Mouse (Mus musculus) left cerebral cortex, postnatal 14 days (tissue): ENCODE data around the gene Tnpo1. TPM values are rescaled to one million over a fixed set of nuclear protein-coding genes. Genes with fewer than 3 reads are reported as not detected.

Experiments
- DNase-seq, 2 experiments: peaks; one replicate each; pipeline ENCODE4 v3.0.0; 2021 to 2022; ENCODE audit warnings: low spot score in 2 of 2, mixed read lengths in 1 of 2
- intact Hi-C: fragments of 180-260 bp; cut with DNase I; formaldehyde crosslinking; loops from one replicate; pipeline ENCODE4 v1.15.1; 2025
- total RNA-seq, 2 experiments: library from RNA; stranded (reverse); gene quantifications; 2 replicates each; pipeline ENCODE4 v1.2.3; 2021

Gene Tnpo1
- total RNA-seq, 2 experiments from 2014 or later, result 63.0 to 70.3 TPM

DNA sequence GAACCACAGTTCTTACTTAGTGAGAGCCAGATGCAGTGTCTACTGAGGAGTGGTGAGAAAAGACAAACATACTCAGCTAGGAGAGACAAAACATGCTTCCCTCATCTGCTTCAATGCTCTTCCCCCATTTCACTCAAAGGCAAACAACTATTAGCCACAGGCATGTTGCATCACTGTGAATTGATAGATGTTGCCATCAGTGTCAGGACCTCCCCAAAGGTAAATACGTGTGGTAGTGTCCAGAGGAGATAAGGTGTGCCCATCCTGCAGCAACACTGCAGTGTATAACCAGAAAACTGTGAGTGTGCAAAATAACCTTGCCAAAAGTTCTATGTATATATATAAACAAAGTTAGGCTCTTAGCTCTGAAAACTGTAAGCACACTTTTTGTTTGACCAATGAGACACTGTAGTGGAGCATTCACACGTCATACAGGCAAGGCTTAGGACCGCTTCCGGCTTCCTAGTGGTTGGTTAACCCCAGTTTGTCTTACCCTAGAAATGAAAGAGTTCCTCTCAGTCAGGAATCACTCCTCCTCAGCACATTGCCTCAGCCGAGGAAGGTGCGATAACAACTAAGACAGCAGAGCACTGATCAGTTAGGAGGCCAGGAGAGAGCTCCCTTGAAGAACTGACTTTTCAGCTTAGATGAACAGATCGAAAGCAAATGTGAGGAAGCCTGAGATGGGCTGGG lies 29.6 kb downstream of the Tnpo1 start:
- intact Hi-C loops, result no loop called here
- no peak for DNase-seq

DNA sequence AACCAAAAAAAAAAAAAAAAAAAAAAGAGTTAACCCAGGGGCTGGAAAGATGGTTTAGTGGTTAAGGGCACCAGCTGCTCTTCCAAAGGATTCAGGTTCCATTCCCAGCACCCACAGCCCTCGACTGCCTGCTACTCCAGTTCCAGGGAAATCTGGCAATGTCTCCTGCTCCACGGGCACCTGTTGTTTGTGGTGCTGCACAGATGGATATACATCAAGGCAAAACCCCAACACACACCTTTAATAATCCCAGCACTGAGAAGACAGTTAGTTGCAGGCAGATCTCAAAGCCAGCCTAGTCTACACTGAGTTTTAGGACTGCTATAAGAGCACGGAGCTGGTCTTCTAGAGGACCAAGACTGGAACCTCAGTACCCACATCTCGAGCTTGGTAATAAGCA lies 30.2 kb downstream of the Tnpo1 start:
- intact Hi-C loops, result no loop called here

DNA sequence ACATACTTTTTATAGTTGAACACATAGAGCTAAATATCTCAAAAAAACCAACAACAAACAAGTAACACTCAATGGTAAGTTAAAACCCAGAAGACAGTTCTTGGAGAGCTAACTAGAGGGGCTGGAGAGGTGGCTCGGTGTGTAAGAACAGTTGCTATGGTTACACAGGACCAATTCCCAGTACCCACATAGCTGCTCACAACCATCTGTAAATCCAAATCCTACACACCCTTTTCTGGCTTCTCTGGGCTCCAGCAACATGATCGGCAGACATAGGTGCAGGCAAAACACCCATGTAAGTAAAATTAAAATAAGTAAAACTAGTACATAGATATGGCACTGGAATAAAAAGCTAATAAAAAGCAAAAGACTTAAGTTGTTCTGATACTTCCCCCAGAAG lies 31.3 kb downstream of the Tnpo1 start:
- intact Hi-C loops, result loop anchor here (5.0 kb wide), 1 partner anchor 32 kb away; the partner anchor contains the start of gene Tnpo1
- no peak for DNase-seq

More for the DNA sequence above, 30.2 kb downstream of the Tnpo1 start:
- DNase-seq, result no peak

DNA sequence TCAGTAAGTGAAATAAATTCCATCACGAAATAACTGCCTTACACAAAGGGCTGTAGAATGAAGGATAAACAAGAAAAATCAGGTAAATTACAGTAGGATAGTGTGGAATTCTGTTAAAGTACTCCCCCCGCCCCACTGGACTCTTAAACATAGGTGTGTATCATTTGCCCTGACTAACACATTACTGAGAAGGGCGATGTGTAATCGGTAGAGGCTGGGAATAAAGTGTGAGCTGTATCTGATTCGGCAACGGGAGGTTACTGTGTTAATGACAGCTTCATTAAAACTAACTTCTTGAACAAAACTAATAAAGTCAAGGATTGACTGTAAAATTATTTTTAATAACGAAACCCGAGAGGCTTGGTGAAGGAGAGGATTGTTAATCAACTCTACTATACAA lies 34.7 kb downstream of the Tnpo1 start:
- intact Hi-C loops, result loop anchor here (5.0 kb wide), 1 partner anchor 36 kb away; the partner anchor contains the start of gene Tnpo1
- no peak for DNase-seq

DNA sequence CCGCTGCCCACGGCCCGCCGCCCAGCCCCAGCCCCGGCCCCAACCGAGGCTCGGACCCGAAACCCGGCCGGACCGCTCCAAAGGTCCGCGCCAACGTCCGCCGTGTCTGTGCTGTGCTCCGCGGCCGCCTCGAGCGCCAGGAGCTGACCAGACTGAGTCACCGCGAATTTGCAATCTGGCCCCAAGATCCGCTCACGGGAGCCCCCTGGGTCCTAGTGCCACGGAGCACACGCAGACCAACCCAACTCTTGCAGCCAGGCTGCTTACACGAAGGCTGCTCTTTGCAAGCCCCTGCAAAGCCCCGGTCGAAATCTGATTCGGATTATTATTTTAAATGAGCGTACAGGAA lies 35.3 kb downstream of the Tnpo1 start:
- DNase-seq, result peak; percentile 81 to 84
- intact Hi-C loops, result loop anchor here (5.0 kb wide), 1 partner anchor 36 kb away; the partner anchor contains the start of gene Tnpo1

DNA sequence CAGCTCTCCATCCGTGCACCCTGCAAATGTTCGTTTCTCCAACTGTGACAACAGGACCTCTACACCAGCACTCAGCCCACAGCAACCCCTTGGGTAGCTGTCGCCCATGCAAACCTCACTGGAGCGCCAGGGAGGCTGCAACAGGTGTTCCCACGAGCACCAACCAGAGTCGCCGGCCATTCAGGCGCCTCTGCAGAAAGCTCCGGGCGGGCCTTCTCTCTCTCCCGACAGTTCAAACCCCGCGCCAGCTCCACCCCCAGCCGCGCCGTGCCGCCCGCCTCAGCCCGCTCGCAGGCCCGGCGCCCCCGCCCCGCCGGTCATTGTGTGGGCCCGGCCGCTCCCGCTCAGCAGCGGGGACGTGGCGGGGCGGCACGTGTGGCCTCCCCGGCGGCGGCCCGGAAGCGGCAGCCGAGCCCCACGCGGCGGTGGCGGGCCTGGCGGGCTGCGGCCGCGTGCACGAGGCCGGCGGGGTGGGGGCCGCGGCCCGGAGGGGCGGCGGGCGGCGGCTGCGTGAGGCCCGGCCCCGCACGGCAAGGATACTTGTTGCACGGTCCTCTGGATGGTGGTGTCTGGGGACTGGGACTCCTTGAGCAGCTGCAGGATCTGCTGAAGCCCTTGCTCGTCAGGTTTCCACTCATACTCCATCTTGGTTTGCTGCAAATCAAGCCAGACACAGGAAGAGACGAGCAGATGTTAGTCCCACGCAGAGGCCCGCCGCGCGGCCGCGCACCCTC lies 35.9 kb downstream of the Tnpo1 start:
- DNase-seq, result peak; percentile 44 to 48
- intact Hi-C loops, result loop anchor here (5.0 kb wide), 1 partner anchor 37 kb away; the partner anchor contains the start of gene Tnpo1

DNA sequence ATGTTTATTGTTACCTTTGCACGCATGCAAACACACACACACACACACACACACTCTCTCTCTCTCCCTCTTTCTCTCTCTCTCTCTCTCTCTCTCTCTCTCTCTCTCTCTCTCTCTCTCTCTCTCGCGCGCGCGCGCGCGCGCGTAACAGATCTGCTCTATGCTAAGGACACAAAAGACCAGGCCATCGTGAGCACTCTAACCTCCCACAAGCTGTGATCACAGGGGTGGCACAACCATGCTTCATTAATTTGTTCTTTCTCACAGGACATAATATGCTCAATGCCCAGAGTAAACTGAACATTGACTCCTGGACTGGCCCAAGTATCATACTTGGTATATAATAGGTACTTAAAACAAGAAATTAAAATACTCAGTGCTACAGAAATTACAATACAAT lies 37.0 kb downstream of the Tnpo1 start:
- DNase-seq, result no peak
- intact Hi-C loops, result no loop called here

DNA sequence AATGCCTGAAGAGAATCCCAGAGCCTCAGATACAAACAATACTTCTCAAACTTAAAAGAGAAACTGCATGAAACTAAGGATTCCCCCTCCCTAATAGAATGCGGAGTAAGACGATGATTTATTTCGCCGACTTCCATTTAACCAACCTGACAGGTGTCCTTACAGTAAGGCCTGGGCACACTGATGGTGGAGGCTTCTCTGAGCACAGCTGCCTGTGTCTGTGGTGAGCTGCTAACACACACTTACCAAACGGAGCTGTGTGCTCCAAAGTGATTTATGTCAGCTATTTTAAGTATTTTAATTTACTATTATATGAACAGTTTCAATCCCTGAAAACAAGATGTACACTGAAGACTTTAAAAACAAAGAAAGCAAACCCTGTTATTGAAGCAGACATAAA lies 42.4 kb downstream of the Tnpo1 start:
- no peak for DNase-seq
- intact Hi-C loops, result no loop called here

DNA sequence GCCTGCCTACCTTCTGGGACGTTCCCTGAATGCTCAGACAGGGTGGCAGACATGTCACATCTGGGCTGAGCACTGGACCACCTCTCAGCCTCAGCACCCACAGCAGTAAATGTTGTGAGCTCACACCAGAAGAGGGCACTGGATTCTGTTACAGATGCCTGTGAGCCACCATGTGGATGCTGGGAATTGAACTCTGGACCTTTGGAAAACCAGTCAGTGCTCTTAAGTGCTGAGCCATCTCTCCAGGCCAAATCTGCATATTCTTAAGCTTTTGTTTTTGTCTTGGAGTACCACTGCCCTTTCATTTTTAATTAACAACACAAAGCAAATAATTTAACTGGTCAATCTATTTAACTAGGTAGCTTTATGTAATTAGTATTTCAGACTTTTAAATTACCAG lies 44.2 kb downstream of the Tnpo1 start:
- intact Hi-C loops, result no loop called here
- DNase-seq, result no peak

DNA sequence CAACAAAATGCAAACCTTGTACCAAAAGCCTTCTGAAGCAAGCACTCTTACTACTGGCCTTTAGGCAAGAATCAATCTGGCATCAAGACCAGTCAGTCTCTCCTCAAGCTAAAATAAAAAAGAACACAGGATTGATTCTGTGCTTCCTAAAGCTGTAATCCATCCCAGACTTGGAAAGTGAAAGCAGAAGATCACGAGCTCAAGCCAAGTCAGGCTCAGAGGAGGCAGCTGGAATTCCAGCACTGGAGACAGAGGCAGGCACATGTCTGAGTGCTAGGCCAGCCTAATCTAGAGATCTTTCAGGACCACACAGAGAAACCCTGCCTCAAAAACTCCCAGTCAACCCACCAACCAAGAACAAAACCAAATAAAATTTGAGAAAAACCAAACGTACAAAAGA lies 45.8 kb downstream of the Tnpo1 start:
- no peak for DNase-seq
- intact Hi-C loops, result no loop called here

DNA sequence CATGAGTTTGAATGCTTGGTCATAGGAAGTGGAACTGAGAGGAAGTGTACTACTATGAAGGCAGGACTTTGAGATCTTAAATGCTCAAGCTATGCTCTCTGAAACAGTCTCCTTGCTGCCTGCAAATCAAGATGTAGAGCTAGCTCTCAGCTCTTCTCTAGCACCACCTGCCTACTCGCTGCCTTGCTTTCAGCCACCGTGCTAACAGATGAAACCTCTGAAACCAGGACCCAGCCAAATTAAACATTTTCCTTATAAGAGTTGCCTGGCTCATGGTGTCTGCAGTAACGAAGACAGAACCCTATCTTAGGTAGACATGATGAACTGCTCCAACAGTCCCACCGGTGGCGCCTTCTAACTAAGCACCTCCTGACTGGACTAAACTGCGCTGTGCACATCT lies 46.8 kb downstream of the Tnpo1 start:
- DNase-seq, result no peak
- intact Hi-C loops, result no loop called here

DNA sequence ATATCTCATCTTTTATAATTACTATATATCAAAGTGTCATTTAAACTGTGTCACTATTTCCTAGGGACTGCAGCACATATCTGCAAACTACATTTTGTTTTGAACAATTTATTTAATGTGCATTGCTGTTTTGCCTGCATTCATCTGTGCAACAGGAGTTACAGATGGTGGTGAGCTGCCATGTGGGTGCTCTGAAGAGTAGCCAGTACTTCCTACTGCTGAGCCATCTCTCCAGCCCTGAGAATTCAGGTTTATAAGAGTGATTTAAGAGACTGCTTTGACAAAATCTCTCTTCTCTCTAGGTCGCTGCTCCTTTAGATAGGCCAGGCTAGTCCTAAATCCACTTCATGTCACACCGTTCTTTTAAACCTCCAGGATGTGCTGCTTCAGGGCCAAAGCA lies 49.0 kb downstream of the Tnpo1 start:
- intact Hi-C loops, result no loop called here

DNA sequence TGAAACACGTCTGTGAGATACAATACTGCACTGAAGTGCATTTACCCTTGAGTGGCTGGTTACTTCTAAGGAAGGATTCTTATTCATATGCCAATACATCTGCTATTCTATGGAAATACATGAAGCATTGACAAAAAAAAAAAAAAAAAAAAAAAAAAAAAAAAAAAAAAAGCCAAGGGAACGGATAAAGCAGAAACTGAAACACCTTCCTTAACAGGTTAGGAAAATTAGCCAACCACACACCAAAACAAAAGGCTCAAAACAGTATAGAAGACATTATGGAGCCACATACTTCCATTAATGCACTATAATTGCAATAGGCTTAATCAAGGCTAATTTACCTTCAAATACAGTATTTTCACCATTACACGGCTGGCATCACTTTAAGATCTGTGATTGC lies 51.5 kb downstream of the Tnpo1 start:
- DNase-seq, result no peak
- intact Hi-C loops, result no loop called here

More for the DNA sequence above, 49.0 kb downstream of the Tnpo1 start:
- DNase-seq, result no peak

DNA sequence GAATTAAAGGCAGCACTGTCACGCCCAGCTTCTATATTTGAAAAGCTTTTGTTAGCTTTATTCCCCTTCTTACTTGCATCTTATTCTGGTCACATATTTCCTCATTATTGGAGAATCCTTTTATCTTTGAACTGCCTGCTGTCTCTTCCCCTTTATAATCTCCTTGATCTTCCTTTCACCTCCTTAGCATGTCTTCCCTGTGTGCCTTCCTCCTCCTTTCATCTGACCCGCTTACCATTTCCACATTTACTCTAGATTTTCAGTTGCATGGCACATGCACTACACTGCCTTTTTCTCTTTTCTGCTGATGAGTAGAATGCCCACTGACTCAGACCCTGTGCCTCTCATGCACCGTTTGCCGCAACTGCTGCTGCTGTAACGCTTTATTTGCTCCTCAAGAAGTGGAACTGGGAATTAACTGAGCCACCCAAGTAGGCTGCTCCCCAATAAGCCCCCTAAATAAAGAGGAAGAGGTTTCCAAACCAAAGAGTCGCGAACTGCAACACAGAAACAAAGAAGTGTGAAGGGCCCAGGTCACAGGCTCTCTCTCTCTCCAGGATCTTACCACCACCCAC lies 53.8 kb downstream of the Tnpo1 start:
- DNase-seq, result no peak
- intact Hi-C loops, result no loop called here

DNA sequence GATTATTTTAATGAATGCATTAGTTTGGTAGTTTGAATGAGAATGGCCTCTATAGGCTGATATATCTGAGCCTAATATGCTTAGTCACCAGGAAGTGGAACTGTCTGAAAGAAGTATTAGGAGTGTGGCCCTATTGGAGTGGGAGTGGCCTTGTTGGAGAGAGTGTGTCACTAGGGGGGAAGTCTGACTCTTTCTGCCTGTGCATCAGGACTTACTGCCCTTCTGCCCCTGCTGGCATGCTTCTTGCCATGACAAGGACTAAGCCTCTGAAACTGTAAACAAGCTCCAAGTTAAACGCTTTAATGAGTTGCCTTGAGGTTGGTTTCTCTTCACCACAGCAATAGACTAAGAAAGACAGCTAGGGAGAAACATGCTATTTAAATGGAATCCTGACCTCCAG lies 54.9 kb downstream of the Tnpo1 start:
- intact Hi-C loops, result no loop called here
- no peak for DNase-seq

DNA sequence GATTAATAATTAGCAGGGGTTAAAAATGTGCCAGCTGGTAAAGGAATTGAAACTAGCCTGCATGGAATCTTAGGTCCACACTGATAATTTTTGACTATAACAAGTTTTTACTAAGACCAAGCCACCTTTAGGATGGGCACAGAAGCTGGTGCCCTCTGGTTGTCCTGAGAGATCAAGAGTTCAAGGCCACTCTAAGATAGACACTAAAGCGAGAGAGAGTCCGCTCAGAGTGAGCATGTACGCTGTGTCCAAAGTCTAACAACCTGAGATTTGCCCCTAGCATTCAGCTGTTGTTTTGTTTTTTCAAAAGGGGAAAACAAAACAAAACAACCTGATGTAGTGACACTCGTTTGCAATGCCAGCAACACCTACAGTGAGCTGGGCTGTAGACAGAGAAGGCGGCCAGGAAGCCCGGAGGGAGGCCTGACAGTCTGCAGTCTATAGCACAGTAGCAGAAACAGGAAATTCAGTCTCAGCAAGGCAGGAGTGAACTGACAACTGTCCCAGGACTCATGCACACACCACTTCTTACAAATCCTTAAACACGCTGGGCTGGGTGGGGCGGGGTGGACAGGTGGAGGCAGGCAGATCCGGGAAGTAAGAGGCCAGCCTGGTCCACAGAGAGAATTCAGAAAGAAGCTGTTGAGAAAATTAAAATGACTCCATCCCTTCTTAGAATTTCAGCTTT lies 57.8 kb downstream of the Tnpo1 start:
- intact Hi-C loops, result loop anchor here (5.0 to 10.0 kb wide), 2 partner anchors 224 to 456 kb away; no protein-coding TSS in a partner anchor
- no peak for DNase-seq

DNA sequence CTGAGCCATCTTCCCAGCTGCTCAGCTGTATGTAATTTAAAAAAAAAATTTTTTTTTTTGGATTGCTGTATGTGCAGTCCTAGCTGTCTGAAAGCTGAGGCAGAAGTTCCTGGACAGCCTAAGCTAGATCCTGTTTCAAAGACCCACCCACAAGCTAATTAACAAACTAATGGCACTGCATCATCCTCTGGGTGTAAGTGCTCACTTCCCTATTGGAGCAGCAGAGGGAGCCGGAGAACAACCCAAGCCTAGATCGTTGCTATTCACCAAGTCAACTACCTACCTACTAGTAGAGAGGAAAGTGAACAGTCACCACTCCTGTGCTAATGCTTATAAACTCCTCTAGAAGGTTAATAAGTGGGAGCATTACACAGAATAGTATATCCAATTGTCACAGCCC lies 58.4 kb downstream of the Tnpo1 start:
- intact Hi-C loops, result loop anchor here (5.0 to 10.0 kb wide), 2 partner anchors 224 to 457 kb away; no protein-coding TSS in a partner anchor
- peak; percentile 49 to 55 for DNase-seq

DNA sequence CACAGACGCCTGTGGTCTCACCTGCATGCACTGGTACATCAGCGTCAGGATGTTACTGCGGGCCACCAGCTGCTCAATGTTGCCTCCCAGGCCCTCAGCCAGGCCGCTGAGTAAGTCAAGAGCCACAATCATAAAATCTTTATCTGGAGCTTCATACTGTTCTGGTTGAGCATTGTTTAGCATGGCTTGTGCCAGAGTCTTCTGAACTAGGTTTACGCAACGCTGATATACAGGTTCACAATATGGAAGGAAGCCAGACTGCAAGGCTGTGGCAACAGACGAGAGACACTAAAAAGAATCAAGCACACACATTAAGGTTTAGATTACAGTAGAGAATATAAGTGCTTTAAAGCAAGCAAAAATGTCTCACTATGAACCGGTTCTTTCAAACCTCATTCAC lies 70.9 kb downstream of the Tnpo1 start:
- DNase-seq, result no peak
- intact Hi-C loops, result no loop called here

DNA sequence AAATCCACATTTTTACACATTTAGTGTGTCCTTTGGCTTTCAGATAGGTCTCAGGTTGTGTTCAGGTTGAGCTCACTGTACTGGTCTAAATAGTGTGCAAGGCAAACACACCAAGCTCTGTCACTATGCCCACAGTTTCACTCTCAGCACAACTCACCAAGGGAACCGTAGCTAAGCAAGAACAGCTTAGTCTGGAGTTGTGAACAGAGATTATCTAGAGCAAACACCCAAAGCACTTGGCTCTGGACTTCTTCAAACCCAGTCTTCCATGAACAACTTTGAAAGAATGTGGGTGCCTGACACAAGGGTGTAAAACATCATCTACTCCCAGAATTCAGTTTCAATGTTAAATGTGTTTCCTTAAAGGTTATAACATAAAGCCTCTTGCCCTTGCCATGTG lies 80.4 kb downstream of the Tnpo1 start:
- DNase-seq, result no peak
- intact Hi-C loops, result no loop called here
